Mouse (Mus musculus) B cell, adult 2 months (primary cell): Measurements from ENCODE around the gene Kcnh2.
A peak's percentile ranks its signal among the peaks of the same experiment; 100 is the strongest.

Experiments
- DNase-seq, 2 experiments: peaks; one replicate each; pipeline ENCODE4 v3.0.0; 2022

Gene Kcnh2

DNA sequence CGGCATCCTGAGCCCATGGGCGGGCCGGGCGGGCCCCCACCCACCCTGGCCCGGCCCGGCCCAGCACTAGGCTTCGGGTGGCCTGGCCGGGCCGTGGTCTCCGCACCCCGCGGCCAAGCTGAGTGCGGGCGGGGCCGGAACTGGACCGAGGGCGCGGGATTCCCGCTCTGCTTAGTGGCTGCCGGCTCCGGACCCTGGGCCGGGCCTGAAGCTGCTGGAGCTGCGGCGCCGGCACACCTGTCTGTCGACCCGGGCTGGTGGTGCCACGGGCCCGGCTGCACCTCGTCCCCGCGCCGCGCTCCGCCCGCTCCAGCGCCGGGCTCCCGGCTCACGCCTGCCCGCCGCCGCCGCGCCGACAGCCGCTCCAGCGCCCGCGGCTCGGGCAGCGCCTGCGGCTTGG, at the start of gene Kcnh2:
TSS of gene Kcnh2 (minus strand) at position 327 of the 400 bp plus-strand sequence.
- DNase-seq, result no peak

DNA sequence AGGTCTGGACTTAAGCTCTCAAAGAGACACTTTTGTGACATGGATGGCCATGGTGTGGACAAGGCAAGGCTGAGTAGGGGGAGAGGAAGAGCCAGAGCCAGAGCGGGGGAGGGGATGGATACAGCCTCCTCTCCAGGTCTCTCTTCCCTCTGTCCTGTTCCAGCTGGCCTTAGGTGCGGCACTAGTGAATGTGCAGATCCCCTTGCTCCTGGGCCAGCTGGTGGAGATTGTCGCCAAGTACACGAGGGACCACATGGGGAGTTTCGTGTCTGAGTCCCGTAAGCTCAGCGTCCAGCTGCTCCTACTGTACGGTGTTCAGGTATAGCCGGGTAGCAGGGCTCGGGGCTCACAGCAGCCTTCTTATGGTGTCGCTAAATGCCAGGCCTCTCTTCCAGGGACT, 49.0 kb upstream of the Kcnh2 start:
- DNase-seq, result no peak

DNA sequence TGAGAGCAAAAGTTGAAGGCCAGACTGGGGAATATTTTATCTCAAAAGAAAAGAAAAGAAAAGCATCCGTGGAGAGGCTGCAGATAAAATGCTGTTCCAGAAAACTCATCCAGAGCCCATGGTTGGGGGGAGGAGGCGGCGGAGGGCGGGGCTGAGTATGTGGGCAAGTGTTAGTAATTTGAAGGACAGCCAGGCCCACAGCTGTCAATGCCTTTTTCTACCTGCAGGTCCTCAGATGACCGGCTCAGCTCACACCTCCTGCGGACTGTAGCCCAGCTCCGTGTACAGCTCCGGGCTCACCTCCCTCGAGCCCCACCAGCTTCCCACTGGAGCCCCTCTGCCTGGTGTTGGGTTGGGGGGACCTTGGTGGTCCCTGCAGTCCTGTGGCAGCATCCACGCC, 48.3 kb upstream of the Kcnh2 start:
- no peak for DNase-seq

DNA sequence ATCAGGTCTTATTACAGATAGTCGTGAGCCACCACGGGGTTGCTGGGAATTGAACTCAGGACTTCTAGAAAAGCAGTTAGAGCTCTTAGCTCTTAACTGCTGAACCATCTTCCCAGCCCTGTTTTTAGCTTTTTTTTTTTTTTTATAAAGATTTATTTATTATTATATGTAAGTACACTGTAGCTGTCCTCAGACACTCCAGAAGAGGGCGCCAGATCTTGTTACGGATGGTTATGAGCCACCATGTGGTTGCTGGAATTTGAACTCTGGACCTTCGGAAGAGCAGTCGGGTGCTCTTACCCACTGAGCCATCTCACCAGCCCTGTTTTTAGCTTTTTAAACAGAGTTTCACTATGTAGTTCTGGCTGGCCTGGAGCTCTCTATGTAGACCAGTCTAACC, 44.9 kb upstream of the Kcnh2 start:
- DNase-seq, result peak in 1 of 2 experiments; percentile 32

DNA sequence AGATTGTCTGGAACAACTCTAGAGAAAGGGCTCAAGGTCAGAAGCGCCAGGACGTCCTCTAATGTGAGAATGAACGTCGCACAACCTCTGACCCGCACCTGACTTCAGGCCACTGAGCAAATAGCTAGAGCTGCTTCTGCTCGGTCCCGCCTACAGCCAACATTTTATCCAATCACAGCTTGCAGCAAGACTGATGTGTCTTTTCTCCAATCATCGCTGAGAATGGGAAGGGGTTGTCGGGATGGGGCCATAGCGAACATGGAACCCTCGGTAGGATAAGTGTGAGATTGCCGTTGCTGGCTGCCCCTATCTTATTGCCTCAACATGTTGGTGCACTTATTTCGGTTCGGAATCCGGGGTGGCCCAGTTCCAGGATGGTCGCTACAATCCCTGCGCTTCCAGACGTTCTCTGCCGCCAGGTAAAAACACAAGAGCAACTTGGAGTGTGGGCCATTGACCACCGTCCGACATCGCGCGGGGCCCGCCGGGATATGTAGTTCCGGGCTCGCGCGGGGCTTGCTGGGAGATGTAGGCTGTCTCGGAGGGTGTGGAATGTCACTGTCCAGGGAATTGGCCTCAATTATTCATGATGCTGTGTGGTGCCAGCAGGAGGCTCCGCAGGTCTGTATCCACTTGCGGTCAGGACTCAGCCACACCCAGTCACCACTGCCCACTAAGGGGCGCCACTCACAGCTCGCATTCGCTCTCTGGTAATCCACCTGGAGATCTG, 42.9 kb upstream of the Kcnh2 start:
- DNase-seq, result peak; percentile 90 to 92

DNA sequence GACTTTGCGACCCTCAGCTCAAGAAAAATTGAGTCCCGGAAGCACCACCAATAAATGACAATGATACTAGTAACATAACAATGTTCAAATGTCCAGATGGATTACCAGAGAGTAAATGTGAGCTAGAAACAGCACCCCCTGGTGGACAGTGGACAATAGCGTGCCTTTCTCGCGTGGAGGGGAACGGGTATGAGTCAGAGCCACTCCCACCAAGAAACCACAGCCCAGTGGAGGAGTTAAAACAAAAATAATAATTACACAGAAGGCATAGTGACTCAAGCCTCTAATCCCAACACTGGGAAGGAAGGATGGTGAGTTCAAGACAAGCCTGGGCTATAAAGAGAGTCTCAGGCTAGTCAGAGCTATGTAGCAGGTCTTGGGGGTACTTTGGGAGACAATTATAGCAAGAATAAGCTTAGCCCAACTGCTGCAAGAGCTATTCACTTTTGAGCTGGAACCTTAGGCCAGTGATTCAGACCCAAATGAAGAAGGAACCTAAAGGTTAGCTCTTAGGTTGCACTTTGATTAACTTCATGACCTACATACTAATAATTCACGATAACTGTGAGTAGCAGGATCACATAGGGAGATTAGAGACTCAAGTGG, 42.1 kb upstream of the Kcnh2 start, which contains the start of gene Abcb8:
TSS of gene Abcb8 (plus strand) at position 272 of the 606 bp plus-strand sequence.
- peak; percentile 95 to 96 for DNase-seq

DNA sequence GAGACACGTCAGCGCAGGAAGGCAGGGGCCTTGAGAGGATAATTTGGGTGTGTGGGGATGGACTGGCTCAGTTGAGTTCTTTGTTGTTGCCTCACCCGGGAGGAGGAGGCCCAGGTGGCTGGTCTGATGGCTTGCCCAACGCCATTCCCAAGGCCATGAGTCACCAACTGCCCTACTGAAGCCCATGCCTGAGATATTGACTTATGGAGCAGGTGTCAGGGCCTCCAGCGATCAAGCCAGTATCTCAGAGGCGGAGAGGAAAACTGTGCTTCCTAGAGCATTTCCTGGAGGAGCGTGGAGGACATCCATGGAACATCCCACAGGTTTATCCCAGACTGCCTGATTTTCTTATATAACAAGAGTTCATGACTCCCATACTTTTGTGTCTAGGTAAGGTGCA, 41.3 kb upstream of the Kcnh2 start:
- no peak for DNase-seq

DNA sequence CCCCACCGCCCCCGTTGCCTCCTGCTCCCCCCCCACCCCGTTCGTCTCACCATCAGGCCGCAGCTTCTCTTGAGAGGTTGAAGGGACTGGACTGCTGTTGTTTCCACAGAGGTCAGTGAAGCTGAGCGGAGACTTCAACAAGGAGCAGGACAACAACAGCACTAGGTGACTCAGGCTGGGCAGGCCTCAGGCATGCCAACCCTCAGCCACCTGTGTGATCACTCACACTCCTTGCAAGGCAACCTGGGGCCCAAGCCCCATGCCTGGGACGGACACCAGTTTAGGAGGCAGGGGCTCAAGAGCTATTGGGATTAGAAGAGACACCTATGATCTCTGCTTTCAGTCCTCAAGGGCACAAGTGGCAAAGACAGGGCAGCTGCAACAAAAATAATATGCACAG, 40.5 kb upstream of the Kcnh2 start, which contains the start of gene Atg9b:
TSS of gene Atg9b (minus strand) at position 280 of the 400 bp plus-strand sequence.
- DNase-seq, result no peak

DNA sequence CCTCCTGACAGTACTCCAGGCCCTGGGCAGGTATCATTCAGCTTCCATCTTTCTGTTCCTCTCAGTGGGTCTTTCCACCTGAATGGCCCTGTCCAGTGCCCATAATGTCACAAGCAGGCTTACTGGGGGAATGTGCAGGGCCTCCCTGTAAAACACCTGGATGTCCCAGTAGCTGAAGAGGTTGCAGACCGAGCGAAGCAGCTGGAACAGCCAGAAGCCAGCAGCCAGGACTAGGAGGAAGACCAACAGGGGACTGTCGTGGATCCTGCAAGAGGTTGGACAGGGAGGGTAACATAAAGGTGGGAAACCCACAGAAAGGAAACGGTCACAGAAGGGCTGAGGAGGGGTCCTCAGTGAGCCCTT, 38.2 kb upstream of the Kcnh2 start:
- DNase-seq, result no peak

DNA sequence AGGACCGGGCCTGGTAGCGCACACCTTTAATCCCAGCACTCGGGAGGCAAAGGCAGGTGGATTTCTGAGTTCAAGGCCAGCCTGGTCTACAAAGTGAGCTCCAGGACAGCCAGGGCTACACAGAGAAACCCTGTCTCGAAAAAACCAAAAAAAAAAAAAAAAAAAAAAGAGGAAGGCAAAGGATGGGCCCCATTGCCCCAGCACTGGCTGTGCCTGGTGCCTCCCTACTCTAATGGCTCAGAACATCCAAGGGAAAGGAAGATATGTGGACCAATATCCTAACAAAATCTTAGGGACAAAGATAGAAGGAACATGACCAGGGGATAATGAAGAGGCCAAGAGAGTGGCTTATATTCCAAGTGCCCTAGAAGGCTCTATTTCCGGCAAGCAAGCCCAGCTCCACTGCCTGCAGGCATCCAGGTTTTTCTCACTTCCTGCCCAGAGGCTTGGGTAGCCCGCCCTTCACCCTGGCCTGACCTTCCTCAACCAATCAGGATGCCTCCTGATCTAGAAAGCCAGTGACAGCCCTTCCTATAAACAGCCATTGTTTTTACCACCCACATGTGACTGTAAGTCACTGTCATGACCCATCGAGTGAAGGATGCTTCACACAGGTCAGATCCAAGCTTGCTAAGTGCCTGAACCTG, 37.7 kb upstream of the Kcnh2 start:
- no peak for DNase-seq

DNA sequence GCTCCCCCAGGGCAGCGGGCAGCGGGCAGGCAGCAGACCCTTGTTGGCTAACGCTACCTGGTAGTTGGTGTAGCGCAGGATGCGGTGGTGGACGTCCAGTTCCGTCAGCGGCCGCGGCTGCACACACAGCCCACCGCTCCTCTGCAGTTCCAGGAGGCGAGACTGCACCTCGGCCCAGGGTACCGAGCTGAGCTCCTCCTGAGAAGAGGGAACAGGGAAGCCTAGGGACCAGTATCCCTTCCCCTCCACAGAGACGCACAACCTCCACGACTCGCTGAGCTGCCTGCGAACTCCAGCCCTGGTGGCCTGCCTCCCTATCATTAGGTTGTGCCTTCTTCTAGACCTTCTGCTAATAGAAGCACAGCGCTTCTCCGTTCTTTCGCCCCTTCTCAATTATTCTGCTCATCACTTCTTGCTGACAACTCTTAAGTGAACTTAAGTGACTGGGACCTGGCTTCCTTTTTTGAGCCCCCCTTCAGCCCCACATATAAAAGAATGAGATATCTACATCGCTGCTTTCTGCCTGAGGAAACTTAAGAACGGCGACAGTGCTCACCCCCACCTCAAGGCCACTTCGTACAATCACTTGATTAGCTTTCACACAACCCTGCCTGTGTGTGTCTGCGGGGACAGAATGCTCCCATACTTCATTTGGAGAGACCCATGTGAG, 37.0 kb upstream of the Kcnh2 start:
- no peak for DNase-seq

DNA sequence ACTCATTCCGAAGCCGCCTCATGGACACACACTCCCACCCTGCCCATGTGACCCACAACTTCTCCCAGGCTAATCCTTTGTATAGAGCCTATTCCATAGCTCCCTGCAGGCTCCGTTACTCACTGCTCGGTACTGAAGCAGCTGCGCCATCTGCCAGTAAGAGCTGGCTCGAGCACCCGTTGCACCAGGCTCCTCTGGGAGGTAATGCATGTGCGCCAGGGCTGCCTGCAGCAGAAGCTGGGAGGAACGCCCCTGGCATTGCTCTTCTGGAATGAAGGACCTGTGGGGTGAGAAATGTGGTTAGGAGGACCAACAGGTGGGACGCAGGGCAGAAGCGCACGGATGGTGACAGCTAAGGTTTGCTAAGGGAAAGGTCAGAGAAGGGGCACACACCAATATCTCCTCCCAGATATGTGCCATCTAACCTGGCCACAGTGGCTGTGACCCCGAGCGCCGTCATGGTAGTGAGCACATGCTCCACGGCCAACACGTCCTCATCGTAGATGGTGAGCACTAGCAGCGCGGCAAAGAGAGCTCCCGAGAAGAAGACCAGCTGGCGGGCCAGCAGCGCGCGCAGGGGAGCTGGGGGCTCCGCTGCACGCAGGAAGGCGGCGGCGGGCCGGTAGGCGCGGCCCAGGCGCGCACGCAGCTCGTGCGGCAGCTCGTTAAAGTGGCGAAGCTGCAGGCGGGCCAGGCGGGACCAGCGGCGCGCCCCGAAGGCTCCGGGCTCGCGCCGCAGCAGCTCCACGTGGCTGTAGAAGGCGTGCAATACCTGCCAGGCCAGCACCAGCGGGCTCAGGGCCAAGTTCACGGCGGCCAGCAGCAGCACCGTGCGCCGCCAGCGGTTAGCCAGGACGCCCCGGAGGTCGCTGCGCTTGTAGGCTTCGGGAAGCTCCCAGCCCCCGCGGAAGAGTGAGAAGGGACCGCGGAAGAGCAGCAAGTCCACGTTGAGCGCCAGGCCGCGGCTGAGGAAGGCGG, 36.1 kb upstream of the Kcnh2 start:
- peak in 1 of 2 experiments; percentile 33 for DNase-seq

DNA sequence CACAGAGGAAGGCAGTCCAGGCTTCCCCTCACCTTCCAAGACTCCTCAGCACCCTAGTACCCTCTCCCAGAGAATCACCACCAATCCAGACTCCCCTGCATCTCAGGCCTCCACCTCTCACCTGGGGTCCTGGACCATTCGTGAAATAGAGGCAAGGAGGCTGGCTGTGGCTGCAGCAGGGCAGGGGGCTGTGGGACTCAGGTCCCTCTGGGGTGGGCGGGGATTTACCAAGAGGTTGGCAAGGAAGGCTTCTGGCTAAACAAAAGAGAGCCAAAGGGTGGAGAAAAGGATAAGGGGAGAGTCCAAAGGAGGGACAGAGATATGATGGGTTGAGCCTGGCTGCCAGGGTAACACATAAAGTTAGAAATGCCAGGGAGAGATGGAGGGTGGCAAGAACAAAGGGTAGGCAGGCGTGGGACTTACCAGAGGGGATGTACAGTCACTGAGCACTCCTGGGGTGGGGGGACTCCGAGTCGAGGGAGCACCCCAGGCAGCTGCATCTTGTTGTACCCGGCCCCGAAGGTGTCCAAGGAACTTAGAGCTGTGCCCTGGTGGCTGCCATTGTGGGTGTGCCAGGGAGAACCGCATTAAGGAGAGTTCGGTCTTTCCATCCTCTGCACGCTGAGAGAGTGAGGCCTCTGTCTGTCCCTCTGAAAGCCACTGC, 34.6 kb upstream of the Kcnh2 start:
- no peak for DNase-seq

DNA sequence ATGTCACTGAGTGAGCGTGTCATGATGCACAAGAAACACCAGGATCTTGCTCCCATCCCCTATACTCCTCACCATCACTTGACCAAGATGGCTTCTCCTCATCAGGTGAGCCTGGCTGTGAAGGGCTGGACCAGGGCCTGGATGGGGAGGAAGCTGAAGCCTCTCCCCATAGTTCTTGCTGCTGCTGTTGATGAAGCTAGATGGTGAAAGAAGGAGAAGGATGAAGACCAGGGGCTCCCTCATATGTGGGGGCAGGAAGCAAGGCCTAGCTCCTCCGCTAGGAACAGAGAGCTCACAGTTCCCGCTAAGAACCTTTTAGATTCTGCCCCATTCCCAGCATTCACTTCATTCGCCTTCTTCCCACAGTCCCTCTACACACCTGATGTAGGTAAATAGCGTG, 34.0 kb upstream of the Kcnh2 start:
- DNase-seq, result no peak

DNA sequence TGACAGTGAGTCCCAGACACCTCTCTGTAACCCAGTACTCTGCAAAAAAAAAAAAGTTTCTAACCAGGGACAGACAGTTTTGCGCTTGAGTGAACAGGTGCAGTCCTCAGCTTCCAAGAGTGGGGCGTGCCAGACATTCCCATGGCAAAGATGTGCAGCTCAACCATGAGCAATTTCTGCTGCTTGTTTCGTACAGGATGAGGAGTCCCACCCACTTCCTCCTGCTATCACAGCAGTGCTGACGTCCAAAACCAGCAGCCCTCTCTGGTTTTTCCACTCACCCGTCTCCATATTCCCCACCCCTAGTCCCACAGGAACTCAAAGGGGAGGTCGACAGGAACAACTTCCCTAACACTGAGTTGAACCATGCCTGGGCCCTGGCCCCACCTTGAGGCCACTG, 33.0 kb upstream of the Kcnh2 start:
- DNase-seq, result peak; percentile 24 to 38

DNA sequence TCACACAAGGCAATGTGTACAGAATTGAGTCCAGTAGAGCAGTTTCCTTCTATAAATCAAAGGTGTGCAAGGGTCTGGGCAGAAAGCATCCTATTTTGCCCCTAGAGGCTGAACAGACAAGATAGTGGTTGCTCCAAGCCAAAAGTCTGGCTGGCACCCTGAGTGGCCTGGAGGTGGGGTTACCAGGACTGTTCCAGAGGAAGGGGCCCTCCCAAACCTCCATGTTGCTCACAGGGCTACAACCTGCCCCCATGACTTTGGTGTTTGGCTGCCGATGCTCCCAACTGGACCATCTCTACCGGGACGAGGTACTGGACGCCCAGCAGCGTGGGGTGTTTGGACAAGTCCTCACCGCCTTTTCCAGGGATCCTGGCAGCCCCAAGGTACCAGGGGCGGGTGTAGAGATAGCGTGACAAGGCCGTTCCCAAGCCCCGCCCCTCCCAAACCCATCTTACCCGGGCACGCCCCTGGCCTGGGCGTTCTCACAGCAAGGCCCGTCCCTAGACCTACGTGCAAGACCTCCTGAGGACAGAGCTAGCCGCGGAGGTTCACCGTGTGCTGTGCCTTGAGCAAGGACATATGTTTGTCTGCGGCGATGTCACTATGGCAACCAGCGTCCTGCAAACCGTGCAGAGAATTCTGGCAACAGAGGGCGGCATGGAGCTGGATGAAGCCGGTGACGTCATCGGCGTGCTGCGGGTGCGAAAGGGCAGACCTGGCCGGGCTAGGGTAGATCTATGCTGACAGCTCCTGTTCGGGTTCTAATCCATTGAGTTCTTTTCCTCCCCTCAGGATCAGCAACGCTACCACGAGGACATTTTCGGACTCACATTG, 31.8 kb upstream of the Kcnh2 start:
- DNase-seq, result peak; percentile 93 to 94

DNA sequence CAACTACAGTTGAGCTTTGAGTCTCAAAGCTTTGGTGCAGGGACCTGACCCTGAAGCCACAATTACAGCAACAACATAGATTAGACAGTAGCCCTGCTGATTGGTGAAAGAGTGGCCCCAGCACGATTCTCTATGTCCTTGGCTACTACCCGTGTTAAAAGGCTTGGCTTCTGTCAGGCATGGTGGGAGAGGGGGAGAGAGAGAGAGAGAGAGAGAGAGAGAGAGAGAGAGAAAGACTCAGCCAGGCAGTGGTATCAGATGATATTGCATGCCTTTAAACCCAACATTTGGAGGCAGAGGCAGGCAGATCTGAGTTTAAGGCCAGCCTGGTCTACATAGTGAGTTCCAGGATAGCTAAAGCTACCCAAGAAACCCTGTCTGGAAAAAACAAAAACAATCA, 30.6 kb upstream of the Kcnh2 start:
- no peak for DNase-seq

DNA sequence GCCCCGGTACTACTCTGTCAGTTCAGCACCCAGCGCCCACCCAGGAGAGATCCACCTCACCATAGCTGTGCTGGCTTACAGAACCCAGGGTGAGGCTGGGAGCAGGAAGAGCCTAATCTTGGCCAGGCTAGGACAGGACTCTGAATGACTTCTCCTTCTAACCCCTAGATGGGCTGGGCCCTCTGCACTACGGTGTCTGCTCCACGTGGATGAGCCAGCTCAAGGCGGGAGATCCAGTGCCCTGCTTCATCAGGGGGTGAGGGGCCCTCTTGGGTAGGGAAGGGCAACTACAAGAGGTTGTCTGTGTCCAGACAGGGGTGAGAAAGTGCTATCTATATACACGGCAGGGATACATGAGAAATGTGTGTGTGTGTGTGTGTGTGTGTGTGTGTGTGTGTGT, 30.1 kb upstream of the Kcnh2 start:
- no peak for DNase-seq

DNA sequence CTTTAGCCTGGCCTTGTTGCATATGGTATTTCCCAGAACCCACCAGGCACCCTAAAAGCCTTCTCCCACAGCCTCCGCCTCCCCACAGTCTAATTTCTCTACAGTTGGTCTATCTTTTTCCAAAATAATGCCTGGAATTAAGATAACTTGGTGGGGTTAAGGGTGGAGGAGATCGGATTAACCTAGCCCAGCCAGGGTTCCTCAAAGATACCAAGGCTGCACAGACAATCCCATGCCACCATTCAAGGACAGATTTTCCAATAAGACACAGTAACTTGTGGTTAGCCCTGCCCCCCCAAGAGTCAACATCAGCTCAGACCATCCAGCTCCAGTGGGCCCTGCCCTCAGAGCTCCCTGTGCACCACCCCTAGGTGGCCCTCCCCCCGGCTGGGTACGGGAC, 29.1 kb upstream of the Kcnh2 start:
- no peak for DNase-seq

DNA sequence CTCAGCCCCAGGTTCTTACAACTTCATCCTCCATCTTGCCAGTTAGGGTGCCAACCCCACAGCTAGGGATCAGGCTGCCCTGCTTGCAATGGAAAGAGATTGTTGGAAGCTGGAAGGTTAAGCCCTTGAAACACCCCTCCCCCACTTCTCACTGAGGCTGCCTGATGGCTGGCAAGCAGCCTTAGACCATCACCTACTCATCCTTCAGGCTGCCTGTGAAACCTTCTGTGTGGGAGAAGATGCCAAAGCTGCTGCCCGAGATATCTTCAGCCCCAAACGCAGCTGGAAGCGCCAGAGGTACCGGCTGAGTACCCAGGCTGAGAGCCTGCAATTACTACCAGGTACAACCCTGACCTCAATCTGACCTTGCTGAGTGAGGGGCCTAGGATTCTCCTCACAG, 28.1 kb upstream of the Kcnh2 start:
- no peak for DNase-seq

DNA sequence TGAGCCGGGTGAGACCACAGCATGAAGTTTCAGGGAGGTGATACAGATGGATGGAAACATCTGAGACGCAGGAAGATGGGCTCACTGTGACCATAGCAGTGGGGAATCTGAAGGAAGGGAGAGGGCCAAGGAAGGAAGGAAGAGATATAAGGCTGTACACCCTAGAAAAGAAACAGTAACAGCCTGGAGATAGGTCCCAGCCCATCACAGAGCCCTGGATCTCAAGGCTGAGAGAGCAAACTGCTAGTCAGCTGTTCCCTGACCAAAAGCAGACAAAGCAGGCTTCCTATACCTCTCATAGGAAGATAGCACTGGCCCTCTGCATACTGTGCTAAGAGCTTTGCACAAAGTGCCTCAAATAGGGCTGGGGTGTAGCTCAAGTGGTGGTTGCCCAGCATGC, 27.3 kb upstream of the Kcnh2 start:
- no peak for DNase-seq
